Mouse (Mus musculus): ENCODE results near the gene Pmvk.

- TF ChIP-seq CTCF (IDR thresholded peaks at IDR 0.05; ENCODE audit: extremely low read depth, insufficient read depth, low read length) (peak; percentile 80), POLR2A (IDR thresholded peaks at IDR 0.05; ENCODE audit: extremely low read depth, insufficient read depth, low read length) (no peak)
These were observed 4.8 kb upstream of the Pmvk start for GRCm38 (mm10) chr3:89449541-89449940.
